Mouse (Mus musculus): ENCODE data around the gene Fga. TPM values are rescaled to one million over a fixed set of nuclear protein-coding genes. Genes with fewer than 3 reads are reported as not detected.

Gene Fga
- polyA plus RNA-seq, 1 experiment from 2014 or later: 3.9 TPM

DNA sequence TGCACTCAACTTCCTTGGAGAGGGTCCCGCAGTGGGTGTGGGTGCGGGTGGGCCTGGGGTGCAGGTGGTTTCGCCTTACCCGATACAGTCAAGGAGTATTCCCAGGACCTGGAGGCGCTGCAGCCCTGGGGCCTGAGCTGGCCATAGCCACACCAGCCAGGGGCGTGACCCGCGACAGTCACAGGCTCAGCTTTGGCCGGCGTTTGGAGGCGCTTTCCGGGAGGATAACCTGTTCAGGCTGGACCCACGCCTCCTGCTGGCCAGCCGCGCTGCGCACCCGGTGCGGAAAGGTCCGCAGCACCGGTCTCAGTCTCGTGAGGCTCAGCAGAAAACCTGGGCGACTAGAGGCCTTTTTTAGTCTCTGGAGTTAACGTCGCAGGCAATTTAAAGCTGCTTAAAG, 30.5 kb upstream of the Fga start:
- H3K4me3 ChIP-seq (ENCODE audit: low read depth, low read length): no peak overlapping the region
- DNase-seq (ENCODE audit: low spot score): peak; percentile 86
- H3K9ac ChIP-seq (ENCODE audit: low read length): no peak overlapping the region
- WGBS: 5% methylated on average over 24 of the region's 24 CpGs
- TF ChIP-seq CTCF (IDR thresholded peaks at IDR 0.05; ENCODE audit: low read depth): peak; percentile 86
- TF ChIP-seq EP300 (optimal IDR thresholded peaks at IDR 0.05): no peak
- H3K36me3 ChIP-seq (ENCODE audit: control insufficient read depth, insufficient read depth, low read length): no peaks in the 10 kb centered on the region
- no peaks in the 10 kb centered on the region for H3K9me3 ChIP-seq (ENCODE audit: control insufficient read depth, low read length)
- H3K4me2 ChIP-seq (replicated peaks; ENCODE audit: low read depth): peak overlapping the region; percentile 39
- no peaks in the 10 kb centered on the region for H3K4me1 ChIP-seq (replicated peaks; ENCODE audit: control insufficient read depth, insufficient read depth)
- no peak overlapping the region for H3K27ac ChIP-seq (replicated peaks)
- no peaks in the 10 kb centered on the region for H3K27me3 ChIP-seq (ENCODE audit: control insufficient read depth, insufficient read depth, low read length)
- peak; percentile 92 for ATAC-seq (ENCODE audit: low FRiP score, low TSS enrichment)

DNA sequence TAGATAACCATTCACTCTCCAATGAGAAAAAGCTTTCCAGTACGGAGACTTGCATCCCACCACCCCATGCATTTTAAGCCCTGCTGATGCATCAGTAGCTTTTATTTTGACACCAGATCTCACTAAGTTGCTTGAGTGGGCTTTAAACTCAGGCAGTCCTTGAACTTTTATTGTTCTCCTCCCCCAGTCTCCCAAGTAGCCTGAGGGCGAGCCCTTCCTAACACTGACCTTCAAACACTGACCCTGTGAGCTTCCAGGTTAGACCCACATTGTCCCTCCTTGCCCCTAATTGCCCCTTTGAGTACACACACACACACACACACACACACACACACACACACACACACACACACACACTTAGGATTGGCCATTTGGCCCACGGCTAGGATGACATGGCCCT, 29.2 kb upstream of the Fga start:
- no peak for ATAC-seq (ENCODE audit: low FRiP score, low TSS enrichment)
- H3K36me3 ChIP-seq (ENCODE audit: control insufficient read depth, insufficient read depth, low read length): no peaks in the 10 kb centered on the region
- H3K27ac ChIP-seq (replicated peaks): no peak overlapping the region
- H3K4me1 ChIP-seq (replicated peaks; ENCODE audit: control insufficient read depth, insufficient read depth): no peaks in the 10 kb centered on the region
- H3K9ac ChIP-seq (ENCODE audit: low read length): no peak overlapping the region
- TF ChIP-seq CTCF (IDR thresholded peaks at IDR 0.05; ENCODE audit: low read depth): no peak
- no peak for TF ChIP-seq EP300 (optimal IDR thresholded peaks at IDR 0.05)
- no peaks in the 10 kb centered on the region for H3K9me3 ChIP-seq (ENCODE audit: control insufficient read depth, low read length)
- H3K27me3 ChIP-seq (ENCODE audit: control insufficient read depth, insufficient read depth, low read length): no peaks in the 10 kb centered on the region
- H3K4me3 ChIP-seq (ENCODE audit: low read depth, low read length): no peak overlapping the region
- H3K4me2 ChIP-seq (replicated peaks; ENCODE audit: low read depth): no peak overlapping the region
- WGBS: 82% methylated on average over 3 of the region's 3 CpGs
- no peak for DNase-seq (ENCODE audit: low spot score)

DNA sequence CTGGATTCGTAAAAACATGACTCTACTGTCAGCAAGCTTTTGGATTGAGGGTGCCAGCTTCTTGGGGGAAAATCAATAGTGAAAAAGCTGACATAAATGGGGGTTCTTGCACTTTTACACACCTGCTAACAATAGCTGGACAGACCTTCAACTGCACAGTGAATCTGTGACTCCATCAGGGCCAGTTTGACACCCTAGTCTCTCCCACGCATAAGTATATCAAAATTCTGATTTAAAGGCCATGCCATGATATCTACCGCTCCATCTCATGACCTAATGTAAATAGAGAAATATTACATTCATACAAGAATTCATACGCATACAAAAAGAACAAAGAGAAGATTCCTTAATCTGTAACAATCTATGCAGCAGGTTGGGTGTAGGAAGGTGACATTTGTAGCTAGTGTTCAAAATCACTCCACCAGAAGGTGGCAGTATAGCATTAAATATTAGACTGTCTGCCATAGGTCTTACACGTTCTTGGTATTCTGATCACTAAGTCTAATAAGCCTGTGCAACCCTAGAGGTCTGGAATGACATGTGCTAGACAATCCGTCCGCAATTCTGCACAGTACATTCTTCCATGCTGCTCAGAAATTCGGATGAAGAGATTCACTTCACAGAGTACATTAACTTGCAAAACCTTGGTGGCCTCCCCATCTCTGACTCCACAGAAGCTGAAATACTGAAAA, 27.0 kb upstream of the Fga start:
- Histone ChIP-seq H3K27me3 (ENCODE audit: control insufficient read depth, insufficient read depth, low read length) (no peaks in the 10 kb centered on the region), H3K36me3 (ENCODE audit: control insufficient read depth, insufficient read depth, low read length) (no peaks in the 10 kb centered on the region), H3K4me1 (replicated peaks; ENCODE audit: control insufficient read depth, insufficient read depth) (no peaks in the 10 kb centered on the region), H3K4me2 (replicated peaks; ENCODE audit: low read depth) (no peak overlapping the region), H3K9me3 (ENCODE audit: control insufficient read depth, low read length) (no peaks in the 10 kb centered on the region), H3K4me3 (ENCODE audit: low read depth, low read length) (no peak overlapping the region), H3K27ac (replicated peaks) (no peak overlapping the region), H3K9ac (ENCODE audit: low read length) (no peak overlapping the region)
- WGBS: 27% methylated on average over 8 of the region's 8 CpGs
- peak; percentile 85 for TF ChIP-seq CTCF (IDR thresholded peaks at IDR 0.05; ENCODE audit: low read depth)
- TF ChIP-seq EP300 (optimal IDR thresholded peaks at IDR 0.05): no peak
- DNase-seq (ENCODE audit: low spot score): peak; percentile 15
- peak; percentile 71 for ATAC-seq (ENCODE audit: low FRiP score, low TSS enrichment)

DNA sequence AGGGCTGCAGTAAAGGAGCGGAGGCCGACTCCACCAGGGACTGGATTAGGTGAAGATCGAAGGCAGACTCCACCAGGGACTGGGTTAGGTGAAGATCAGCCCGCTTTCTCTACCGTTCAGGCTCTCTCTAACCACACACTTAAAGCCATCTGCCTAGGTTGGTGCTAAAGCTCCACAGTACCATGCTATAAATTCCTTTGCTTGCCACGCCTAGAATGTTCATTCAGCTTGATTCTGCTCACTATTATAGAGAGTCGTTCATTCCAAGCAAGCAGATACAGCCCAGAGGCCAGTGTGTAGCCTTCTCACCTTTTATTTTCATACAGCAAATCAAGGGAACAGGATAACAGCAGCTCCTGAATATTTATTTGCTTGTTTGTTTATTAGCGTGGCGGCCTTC, 25.9 kb upstream of the Fga start:
- 81% methylated on average over 9 of the region's 9 CpGs for WGBS
- TF ChIP-seq CTCF (IDR thresholded peaks at IDR 0.05; ENCODE audit: low read depth): no peak
- TF ChIP-seq EP300 (optimal IDR thresholded peaks at IDR 0.05): no peak

DNA sequence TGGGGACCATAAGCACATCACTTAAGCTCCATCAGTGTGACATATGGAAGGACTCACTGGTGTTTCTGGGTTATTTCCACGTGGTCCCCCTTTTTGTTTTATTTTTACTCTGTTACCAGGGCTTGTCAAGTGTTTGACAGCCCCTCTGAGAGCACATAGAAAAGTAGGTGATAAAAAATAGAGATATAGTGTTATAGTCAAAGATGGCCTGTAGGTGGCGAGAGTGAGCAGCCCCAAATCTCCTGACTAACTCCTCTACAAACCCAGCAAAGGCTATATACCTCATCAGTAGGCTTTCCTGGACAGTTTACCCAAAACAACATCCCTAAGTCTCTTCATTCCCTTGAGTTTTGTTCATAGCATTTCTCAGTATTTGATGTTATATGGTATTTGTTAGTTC, 23.7 kb upstream of the Fga start:
- ATAC-seq (ENCODE audit: low FRiP score, low TSS enrichment) (no peak), DNase-seq (ENCODE audit: low spot score) (peak; percentile 41)

More for the DNA sequence above, 25.9 kb upstream of the Fga start:
- no peaks in the 10 kb centered on the region for H3K4me1 ChIP-seq (replicated peaks; ENCODE audit: control insufficient read depth, insufficient read depth)
- ATAC-seq (ENCODE audit: low FRiP score, low TSS enrichment) (no peak), DNase-seq (ENCODE audit: low spot score) (no peak)
- H3K4me2 ChIP-seq (replicated peaks; ENCODE audit: low read depth): no peak overlapping the region
- H3K36me3 ChIP-seq (ENCODE audit: control insufficient read depth, insufficient read depth, low read length): no peaks in the 10 kb centered on the region
- H3K27ac ChIP-seq (replicated peaks): no peak overlapping the region
- H3K9me3 ChIP-seq (ENCODE audit: control insufficient read depth, low read length): no peaks in the 10 kb centered on the region
- no peak overlapping the region for H3K9ac ChIP-seq (ENCODE audit: low read length)
- no peaks in the 10 kb centered on the region for H3K27me3 ChIP-seq (ENCODE audit: control insufficient read depth, insufficient read depth, low read length)
- H3K4me3 ChIP-seq (ENCODE audit: low read depth, low read length): no peak overlapping the region

DNA sequence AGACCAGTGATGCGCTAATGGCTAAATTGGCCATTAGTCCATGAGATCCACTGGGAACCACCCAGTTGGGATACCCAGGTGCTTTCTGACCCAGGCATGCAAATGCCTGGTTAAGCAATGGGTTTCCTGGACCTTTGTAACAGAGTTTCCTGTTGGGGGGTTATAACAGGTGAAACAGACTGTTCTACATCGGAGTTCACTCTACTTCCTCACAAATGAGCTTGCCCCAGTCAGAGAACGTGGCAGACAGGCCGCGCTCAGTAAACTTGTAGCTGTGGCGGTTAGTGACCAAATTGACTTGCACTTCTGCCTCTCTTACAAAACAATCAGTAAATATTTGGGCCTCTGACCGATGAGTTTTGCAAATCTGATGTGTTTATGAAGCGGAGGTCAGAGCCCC, 22.8 kb upstream of the Fga start:
- WGBS: 82% methylated on average over 8 of the region's 8 CpGs
- DNase-seq (ENCODE audit: low spot score) (no peak), ATAC-seq (ENCODE audit: low FRiP score, low TSS enrichment) (no peak)
- Histone ChIP-seq H3K27me3 (ENCODE audit: control insufficient read depth, insufficient read depth, low read length) (no peaks in the 10 kb centered on the region), H3K9ac (ENCODE audit: low read length) (no peak overlapping the region), H3K4me1 (replicated peaks; ENCODE audit: control insufficient read depth, insufficient read depth) (no peaks in the 10 kb centered on the region), H3K4me3 (ENCODE audit: low read depth, low read length) (no peak overlapping the region), H3K9me3 (ENCODE audit: control insufficient read depth, low read length) (no peaks in the 10 kb centered on the region), H3K27ac (replicated peaks) (no peak overlapping the region), H3K36me3 (ENCODE audit: control insufficient read depth, insufficient read depth, low read length) (no peaks in the 10 kb centered on the region), H3K4me2 (replicated peaks; ENCODE audit: low read depth) (no peak overlapping the region)
- TF ChIP-seq EP300 (optimal IDR thresholded peaks at IDR 0.05) (no peak), CTCF (IDR thresholded peaks at IDR 0.05; ENCODE audit: low read depth) (no peak)

More for the DNA sequence above, 23.7 kb upstream of the Fga start:
- H3K27me3 ChIP-seq (ENCODE audit: control insufficient read depth, insufficient read depth, low read length): no peaks in the 10 kb centered on the region
- H3K9ac ChIP-seq (ENCODE audit: low read length): no peak overlapping the region
- H3K4me2 ChIP-seq (replicated peaks; ENCODE audit: low read depth): no peak overlapping the region
- 5% methylated on average over 2 of the region's 2 CpGs for WGBS
- H3K4me1 ChIP-seq (replicated peaks; ENCODE audit: control insufficient read depth, insufficient read depth): no peaks in the 10 kb centered on the region
- no peaks in the 10 kb centered on the region for H3K36me3 ChIP-seq (ENCODE audit: control insufficient read depth, insufficient read depth, low read length)
- H3K4me3 ChIP-seq (ENCODE audit: low read depth, low read length): no peak overlapping the region
- no peak overlapping the region for H3K27ac ChIP-seq (replicated peaks)
- H3K9me3 ChIP-seq (ENCODE audit: control insufficient read depth, low read length): no peaks in the 10 kb centered on the region
- TF ChIP-seq EP300 (optimal IDR thresholded peaks at IDR 0.05) (no peak), CTCF (IDR thresholded peaks at IDR 0.05; ENCODE audit: low read depth) (peak; percentile 84)
